Mouse (Mus musculus): ENCODE measurements around the gene Cmtm4.
A peak's percentile ranks its signal among the peaks of the same experiment; 100 is the strongest.

- TF ChIP-seq CTCF (IDR thresholded peaks at IDR 0.05; ENCODE audit: extremely low read depth, insufficient read depth, low read length), result peak; percentile 6; the same call in 1 of the 2 replicates
- no peak for TF ChIP-seq POLR2A (IDR thresholded peaks at IDR 0.05; ENCODE audit: extremely low read depth, insufficient read depth, low read length)
Observed at GRCm38 (mm10) chr8:104340233-104341105, 55.1 kb downstream of the Cmtm4 start.
